Mouse (Mus musculus) midbrain, embryonic 16.5 days (tissue): ENCODE measurements around the gene Anapc11. TPM values are rescaled to one million over a fixed set of nuclear protein-coding genes. Genes with fewer than 3 reads are reported as not detected.
A peak's percentile ranks its signal among the peaks of the same experiment; 100 is the strongest.

Source experiments
- ATAC-seq: fragments of 200-750 bp; cut with Nextera tagmentation; 2 replicates; pipeline ENCODE4 v1.8.0; 2017; ENCODE audit warnings: moderate TSS enrichment
- H3K27ac ChIP-seq: fragments of 300-500 bp; sonication (generic); 2 replicates; pipeline ENCODE4 v1.5.1; 2014; ENCODE audit warnings: mild to moderate bottlenecking, low read length, mixed read lengths
- H3K27me3 ChIP-seq: fragments of 300-500 bp; sonication (generic); 2 replicates; pipeline ENCODE4 v1.6.1; 2014; ENCODE audit warnings: low read depth, low read length, mixed read lengths; ENCODE audit not compliant: control insufficient read depth, insufficient read depth
- H3K36me3 ChIP-seq: fragments of 300-500 bp; sonication (generic); 2 replicates; pipeline ENCODE4 v1.6.1; 2014; ENCODE audit warnings: mild to moderate bottlenecking, low read length, moderate library complexity, mixed read lengths; ENCODE audit not compliant: control insufficient read depth, insufficient read depth
- H3K4me1 ChIP-seq: fragments of 300-500 bp; sonication (generic); 2 replicates; pipeline ENCODE4 v1.6.1; 2014; ENCODE audit warnings: mild to moderate bottlenecking, low read length, mixed read lengths; ENCODE audit not compliant: control insufficient read depth, insufficient read depth
- H3K4me2 ChIP-seq: fragments of 300-500 bp; sonication (generic); 2 replicates; pipeline ENCODE4 v1.6.1; 2014; ENCODE audit warnings: mild to moderate bottlenecking, low read length, mixed read lengths
- H3K4me3 ChIP-seq: fragments of 300-500 bp; sonication (generic); 2 replicates; pipeline ENCODE4 v1.5.1; 2014; ENCODE audit warnings: low read depth, mild to moderate bottlenecking, low read length, moderate library complexity, mixed read lengths
- H3K9ac ChIP-seq: fragments of 300-500 bp; sonication (generic); 2 replicates; pipeline ENCODE4 v1.6.1; 2014; ENCODE audit warnings: low read depth, low read length, mixed read lengths
- H3K9me3 ChIP-seq: fragments of 300-500 bp; sonication (generic); replicated peaks from 2 replicates; pipeline ENCODE4 v1.6.1; 2014; ENCODE audit warnings: mild to moderate bottlenecking, low read length, mixed read lengths; ENCODE audit not compliant: control insufficient read depth, poor library complexity, severe bottlenecking
- WGBS: fragments of 180-500 bp; shearing (Covaris S2); extraction: QIAGEN DNeasy Blood & Tissue Kit; methylation state at CpG from one replicate; pipeline ENCODE4 v1.1.7; 2014; 5-methylcytosine and 5-hydroxymethylcytosine counted together
- polyA plus RNA-seq: library from polyadenylated mRNA; unstranded; fragments of >200 nt; fragmentation: Nextera tagmentation; extraction: Ambion mirVana; gene quantifications from 2 replicates; pipeline ENCODE4 v1.2.1, GENCODE M21; 2015

Anapc11 gene
- polyA plus RNA-seq, 1 experiment from 2014 or later: 196 TPM

DNA sequence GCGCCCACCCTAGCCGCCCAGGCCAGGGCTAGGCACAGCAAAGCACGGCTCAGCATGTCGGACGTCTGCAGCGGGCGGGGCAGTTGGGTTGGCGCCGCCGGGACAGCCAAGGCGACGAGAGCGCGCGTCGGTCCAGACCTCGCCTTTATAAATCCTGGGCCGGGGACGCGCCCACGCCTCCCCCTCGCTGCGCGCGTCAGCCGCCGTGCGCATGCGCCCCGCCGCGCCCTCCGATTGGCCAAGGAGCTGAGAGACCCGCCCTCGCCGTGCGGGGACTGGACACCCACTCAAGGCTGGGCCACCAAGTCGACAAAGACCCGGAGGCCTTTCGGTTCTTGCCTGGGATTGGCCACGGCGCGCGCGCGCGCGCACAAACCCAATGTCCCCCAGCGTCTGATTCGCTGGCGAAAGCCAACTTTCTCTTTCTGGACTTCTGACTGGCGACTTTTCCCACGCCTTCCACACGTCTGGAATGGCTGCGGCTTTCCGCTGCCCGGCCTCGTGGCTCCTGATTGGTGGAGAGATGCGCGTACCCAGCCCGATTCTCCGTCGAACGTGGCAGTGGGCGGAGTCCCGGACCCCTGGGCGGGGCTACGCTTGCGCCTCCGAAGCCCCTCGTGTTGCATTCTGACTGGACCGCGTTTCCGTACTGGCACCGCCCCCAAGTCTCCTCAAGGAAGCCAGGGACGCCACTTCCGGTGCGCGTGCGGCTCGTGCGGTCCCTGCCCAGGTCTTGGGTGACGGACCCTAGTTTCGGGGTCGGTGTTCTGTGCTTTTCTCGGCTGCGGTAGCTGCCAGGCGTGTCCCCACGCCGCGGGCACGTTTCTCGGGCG, 25.3 kb upstream of the Anapc11 start, which contains the start of gene P4hb:
P4hb (minus strand) TSS at position 502 of the 833 bp plus-strand sequence.
- H3K4me3 ChIP-seq: peak within 1 kb of the TSS; percentile 91
- H3K36me3 ChIP-seq: peaks cover 22% of the 10 kb centered on the region
- H3K9me3 ChIP-seq: no peaks in the 10 kb centered on the region
- peak within 1 kb of the TSS; percentile 92 for H3K27ac ChIP-seq
- under 1% methylated on average over 91 of the region's 94 CpGs for WGBS
- H3K9ac ChIP-seq: peak within 1 kb of the TSS; percentile 85
- peaks cover 19% of the 10 kb centered on the region for H3K4me1 ChIP-seq
- H3K4me2 ChIP-seq: peak within 1 kb of the TSS; percentile 97
- ATAC-seq: peak; percentile 97
- H3K27me3 ChIP-seq: no peaks in the 10 kb centered on the region

DNA sequence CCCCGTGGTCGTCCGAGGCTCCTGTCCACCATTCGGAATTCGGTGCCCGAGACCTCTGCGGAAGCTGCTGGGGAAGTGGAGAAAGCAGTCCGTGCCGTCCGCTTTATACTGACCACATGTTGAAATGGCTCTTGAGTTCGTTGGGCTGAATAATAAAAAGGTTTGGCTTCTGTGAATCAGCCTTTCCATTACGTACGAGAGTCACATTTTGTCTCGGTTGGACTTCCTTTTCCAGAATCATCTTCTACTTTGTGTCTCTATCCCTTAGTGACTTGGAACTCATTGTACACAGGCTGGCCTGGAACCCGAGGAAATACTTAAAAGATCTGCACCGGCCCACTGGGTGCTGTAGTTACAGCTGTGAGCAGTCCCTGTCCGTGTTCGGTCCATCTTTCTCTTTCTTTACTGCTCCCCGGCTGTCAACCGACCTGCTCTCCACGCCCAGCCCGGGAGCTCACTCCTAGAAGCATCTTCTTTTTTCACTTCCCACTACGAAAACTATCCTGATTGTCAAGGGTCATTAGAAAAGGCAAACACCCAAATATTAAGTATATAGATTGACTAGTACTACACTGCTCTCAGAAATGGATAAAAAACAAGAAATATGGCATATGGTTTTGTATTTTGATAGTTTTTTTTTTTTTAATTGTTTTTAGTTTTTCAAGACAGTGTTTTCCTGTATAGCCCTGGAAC, 24.5 kb upstream of the Anapc11 start:
- no peak; the same call in 1 of the 2 replicates for ATAC-seq
- WGBS: under 1% methylated on average over 23 of the region's 23 CpGs
- Histone ChIP-seq H3K9me3 (no peaks in the 10 kb centered on the region), H3K27ac (peak overlapping the region; percentile 92), H3K4me2 (peak overlapping the region; percentile 97), H3K36me3 (peaks cover 21% of the 10 kb centered on the region), H3K4me3 (peak overlapping the region; percentile 91), H3K4me1 (peaks cover 19% of the 10 kb centered on the region), H3K27me3 (no peaks in the 10 kb centered on the region), H3K9ac (peak overlapping the region; percentile 85)

DNA sequence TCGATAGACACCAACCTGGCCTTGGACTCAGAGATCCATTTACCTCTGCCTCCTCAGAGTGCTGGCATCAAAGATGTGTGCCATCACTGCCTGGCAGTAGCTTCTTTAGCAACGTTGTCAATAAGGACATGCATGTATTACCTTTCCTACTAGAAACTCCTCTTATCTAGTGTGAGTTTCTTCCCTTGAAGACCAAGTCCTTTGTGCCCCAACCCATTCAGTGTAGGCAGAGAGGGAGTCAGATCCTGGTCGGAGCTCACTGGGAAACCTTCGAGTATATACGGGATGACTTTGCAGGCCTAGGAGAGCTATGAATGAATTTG, 24.0 kb upstream of the Anapc11 start:
- 43% methylated on average over 5 of the region's 5 CpGs for WGBS
- Histone ChIP-seq H3K36me3 (peaks cover 25% of the 10 kb centered on the region), H3K4me3 (peak overlapping the region; percentile 91), H3K9me3 (no peaks in the 10 kb centered on the region), H3K9ac (peak overlapping the region; percentile 85), H3K27ac (no peak overlapping the region), H3K27me3 (no peaks in the 10 kb centered on the region), H3K4me1 (peaks cover 22% of the 10 kb centered on the region), H3K4me2 (peak overlapping the region; percentile 97)
- ATAC-seq: no peak

DNA sequence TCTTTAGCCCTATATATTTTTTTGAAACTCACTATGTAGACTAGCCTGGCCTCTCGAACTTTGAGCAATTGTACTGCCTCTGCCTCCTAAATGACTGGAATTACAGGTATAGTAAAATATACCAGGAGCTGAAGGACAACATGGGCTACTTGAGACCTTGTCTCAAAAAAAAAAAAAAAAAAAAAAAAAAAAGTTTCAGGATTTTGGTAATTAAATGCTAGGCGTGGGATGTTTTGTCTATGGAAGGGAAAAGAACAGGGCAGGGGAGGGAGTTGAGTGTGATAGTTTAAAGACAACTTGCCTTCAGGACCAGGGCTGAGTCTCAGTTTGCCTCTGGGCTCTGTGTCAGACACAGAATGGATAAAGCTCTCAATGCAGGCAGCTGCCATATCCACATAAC, 23.2 kb upstream of the Anapc11 start:
- Histone ChIP-seq H3K27ac (no peak overlapping the region), H3K4me1 (peaks cover 30% of the 10 kb centered on the region), H3K27me3 (no peaks in the 10 kb centered on the region), H3K4me2 (no peak overlapping the region), H3K36me3 (peaks cover 24% of the 10 kb centered on the region), H3K9me3 (no peaks in the 10 kb centered on the region), H3K4me3 (no peak overlapping the region), H3K9ac (no peak overlapping the region)
- WGBS: 89% methylated on average over 2 of the region's 2 CpGs
- ATAC-seq: no peak

DNA sequence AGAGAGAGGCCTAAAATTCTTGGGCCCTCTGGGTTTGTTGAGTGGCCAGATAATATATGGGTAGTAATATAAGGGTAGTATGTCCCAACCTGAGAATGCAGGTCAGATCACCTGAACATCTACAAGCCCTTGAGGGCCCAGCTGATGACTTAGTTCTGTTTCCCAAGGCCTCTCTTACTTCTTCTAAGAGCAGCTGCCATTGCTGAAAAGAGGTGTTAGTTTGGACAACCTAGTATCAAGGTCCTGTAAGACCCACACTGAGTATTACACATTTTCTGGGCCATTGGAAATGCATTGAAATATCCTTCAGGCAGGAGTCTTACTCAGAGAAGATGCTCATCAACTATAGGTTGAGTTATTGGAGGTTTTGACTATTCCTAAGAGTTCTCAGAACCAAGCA, 22.3 kb upstream of the Anapc11 start:
- no peak overlapping the region for H3K27ac ChIP-seq
- peaks cover 34% of the 10 kb centered on the region for H3K4me1 ChIP-seq
- no peak overlapping the region for H3K4me2 ChIP-seq
- H3K9ac ChIP-seq: no peak overlapping the region
- no peak for ATAC-seq
- no peak overlapping the region for H3K4me3 ChIP-seq
- H3K9me3 ChIP-seq: no peaks in the 10 kb centered on the region
- H3K27me3 ChIP-seq: no peaks in the 10 kb centered on the region
- H3K36me3 ChIP-seq: peaks cover 19% of the 10 kb centered on the region

DNA sequence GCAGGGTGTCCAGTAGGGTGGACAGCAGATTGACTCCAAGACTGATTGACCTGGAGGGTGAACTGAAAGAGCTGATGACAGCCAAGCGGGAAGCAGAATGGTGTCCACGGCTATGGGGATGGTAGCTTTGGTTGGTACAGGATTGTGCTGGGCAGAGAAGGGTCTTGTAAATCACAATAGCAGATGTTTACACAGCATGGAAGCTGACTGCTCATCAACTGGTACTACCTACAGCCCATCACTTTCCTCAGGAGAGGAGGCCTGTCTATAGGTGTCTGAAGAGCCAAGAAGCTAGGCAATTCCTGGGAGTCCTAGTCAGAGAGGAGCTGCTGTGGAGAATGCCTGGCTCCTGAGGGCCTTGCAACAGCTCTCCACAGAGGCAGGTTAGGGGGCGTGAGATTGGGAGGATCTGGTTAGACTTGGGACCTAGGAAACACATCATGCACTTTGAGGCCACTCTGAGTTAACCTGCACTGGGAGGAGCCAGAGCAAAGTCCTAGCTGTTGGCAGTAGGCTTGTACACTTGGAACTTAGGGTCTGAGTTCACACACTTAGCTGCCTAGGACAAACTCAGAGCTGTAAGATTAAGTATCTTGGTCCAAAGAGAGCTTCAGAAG, 21.7 kb upstream of the Anapc11 start:
- 90% methylated on average over 3 of the region's 3 CpGs for WGBS

DNA sequence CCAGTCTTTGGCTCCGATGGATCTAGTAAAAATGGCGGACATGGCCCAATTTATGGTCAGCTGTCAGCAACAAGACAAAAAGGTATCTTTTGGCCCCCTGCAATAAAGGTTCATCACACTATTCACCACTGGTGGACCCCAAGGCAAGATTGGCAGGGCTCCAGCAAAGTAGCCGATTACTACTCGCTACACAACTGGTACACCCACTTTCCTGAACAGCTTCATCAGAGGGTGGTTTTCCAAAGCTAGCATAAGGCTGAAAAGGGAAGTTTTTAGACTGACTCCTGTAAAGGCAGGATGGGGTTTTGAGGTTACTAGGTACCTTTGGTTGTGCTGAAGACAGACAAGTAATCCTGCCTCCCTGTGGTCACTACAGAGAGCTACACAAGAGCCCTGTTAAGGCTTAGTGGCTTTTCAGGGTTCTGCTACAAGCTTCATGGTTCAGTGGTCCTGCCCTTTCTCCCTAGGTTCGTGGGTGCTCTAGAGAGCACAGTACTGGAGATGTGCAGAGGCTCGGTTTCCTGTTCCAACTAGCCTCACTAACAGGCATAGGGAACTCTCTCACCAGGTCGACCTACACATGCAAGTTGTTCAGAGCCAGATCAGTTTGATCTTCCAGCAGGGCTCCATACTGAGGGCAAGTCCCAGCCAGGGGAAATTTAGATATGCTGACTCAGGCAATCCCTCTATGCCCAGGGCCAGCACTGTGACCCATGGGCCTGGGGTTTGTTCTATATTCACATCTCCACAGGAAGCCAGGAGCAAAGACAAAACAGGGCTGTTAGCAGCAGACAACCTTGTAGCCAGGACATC, 20.8 kb upstream of the Anapc11 start:
- H3K9me3 ChIP-seq: no peaks in the 10 kb centered on the region
- WGBS: 78% methylated on average over 7 of the region's 7 CpGs
- H3K4me2 ChIP-seq: no peak overlapping the region
- H3K36me3 ChIP-seq: peaks cover 19% of the 10 kb centered on the region
- H3K4me1 ChIP-seq: peaks cover 31% of the 10 kb centered on the region
- no peak overlapping the region for H3K4me3 ChIP-seq
- no peaks in the 10 kb centered on the region for H3K27me3 ChIP-seq
- H3K9ac ChIP-seq: no peak overlapping the region
- no peak overlapping the region for H3K27ac ChIP-seq
- no peak for ATAC-seq

More for the DNA sequence above, 21.7 kb upstream of the Anapc11 start:
- peaks cover 19% of the 10 kb centered on the region for H3K36me3 ChIP-seq
- peaks cover 31% of the 10 kb centered on the region for H3K4me1 ChIP-seq
- no peak overlapping the region for H3K27ac ChIP-seq
- H3K4me3 ChIP-seq: no peak overlapping the region
- no peaks in the 10 kb centered on the region for H3K9me3 ChIP-seq
- ATAC-seq: no peak
- no peak overlapping the region for H3K9ac ChIP-seq
- H3K4me2 ChIP-seq: no peak overlapping the region
- H3K27me3 ChIP-seq: no peaks in the 10 kb centered on the region

DNA sequence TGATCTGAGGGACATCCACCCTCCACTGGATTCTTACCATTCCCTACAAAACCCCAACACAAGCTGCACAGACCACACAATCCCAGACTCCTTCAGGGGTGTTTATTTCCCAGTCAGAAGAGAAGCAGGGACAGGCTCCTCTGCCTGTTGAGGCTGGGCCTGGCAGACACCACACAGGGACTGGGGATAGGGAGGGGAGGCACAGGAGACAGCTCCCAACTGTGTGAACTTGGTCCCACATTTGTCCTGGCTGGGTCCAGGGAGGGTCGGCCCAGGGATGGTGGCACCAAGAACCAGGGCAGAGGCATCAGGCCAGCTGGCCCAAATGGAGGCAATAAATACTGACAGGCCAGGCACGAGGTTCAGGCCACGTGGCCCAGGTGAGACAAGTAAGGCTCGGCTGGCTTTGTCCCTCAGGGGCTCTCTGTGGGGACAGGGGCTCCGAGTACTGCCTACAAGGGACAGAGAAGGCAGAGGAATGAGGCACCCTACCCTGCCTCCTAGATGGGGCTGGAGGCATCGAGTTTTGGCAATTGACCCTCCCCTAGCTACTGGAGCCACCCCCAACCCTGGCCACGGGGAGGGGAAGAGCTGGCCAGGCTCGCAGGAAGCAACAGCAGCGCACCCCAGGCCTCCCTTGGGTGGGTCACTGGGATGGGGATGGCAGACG, 20.1 kb upstream of the Anapc11 start:
- Histone ChIP-seq H3K9ac (no peak overlapping the region), H3K27ac (no peak overlapping the region), H3K36me3 (peaks cover 19% of the 10 kb centered on the region), H3K27me3 (no peaks in the 10 kb centered on the region), H3K4me2 (no peak overlapping the region), H3K9me3 (no peaks in the 10 kb centered on the region), H3K4me1 (peaks cover 32% of the 10 kb centered on the region), H3K4me3 (no peak overlapping the region)
- WGBS: 88% methylated on average over 10 of the region's 10 CpGs
- ATAC-seq: no peak
